Mouse (Mus musculus) limb, embryonic 14.5 days (tissue): Measurements from ENCODE around the gene Sohlh2. TPM values are rescaled to one million over a fixed set of nuclear protein-coding genes. Genes with fewer than 3 reads are reported as not detected.
"Not testable (repeated sequence)": the region's sequence is repeated elsewhere in the genome, so short reads cannot be mapped to it uniquely, and the experiment has no call there.

ENCODE experiments used
- ATAC-seq: fragments of 200-750 bp; cut with Nextera tagmentation; 2 replicates; pipeline ENCODE4 v1.8.0; 2017; ENCODE audit warnings: low read depth, moderate number of reproducible peaks, moderate TSS enrichment; ENCODE audit not compliant: low FRiP score
- DNase-seq: peaks from one replicate; pipeline ENCODE4 v3.0.0-alpha.2; 2015; ENCODE audit warnings: low spot score
- H3K27ac ChIP-seq: fragments of 300-500 bp; sonication (generic); replicated peaks from 2 replicates; pipeline ENCODE4 v1.5.1; 2014; ENCODE audit warnings: low read depth, mild to moderate bottlenecking, low read length, moderate library complexity, mixed read lengths
- H3K27me3 ChIP-seq: fragments of 300-500 bp; sonication (generic); 2 replicates; pipeline ENCODE4 v1.6.1; 2014; ENCODE audit warnings: low read length, mixed read lengths; ENCODE audit not compliant: control insufficient read depth, insufficient read depth
- H3K36me3 ChIP-seq: fragments of 300-500 bp; sonication (generic); 2 replicates; pipeline ENCODE4 v1.6.1; 2014; ENCODE audit warnings: mild to moderate bottlenecking, low read length, moderate library complexity, mixed read lengths; ENCODE audit not compliant: control insufficient read depth, insufficient read depth
- H3K4me1 ChIP-seq: fragments of 300-500 bp; sonication (generic); 2 replicates; pipeline ENCODE4 v1.6.1; 2014; ENCODE audit warnings: antibody characterized with exemption, low read length, mixed read lengths; ENCODE audit not compliant: control insufficient read depth, insufficient read depth
- H3K4me2 ChIP-seq: fragments of 300-500 bp; sonication (generic); replicated peaks from 2 replicates; pipeline ENCODE4 v1.6.1; 2014; ENCODE audit warnings: low read depth, mild to moderate bottlenecking, low read length, moderate library complexity; ENCODE audit not compliant: severe bottlenecking
- H3K4me3 ChIP-seq: fragments of 300-500 bp; sonication (generic); replicated peaks from 2 replicates; pipeline ENCODE4 v1.5.1; 2014; ENCODE audit warnings: low read length
- H3K9ac ChIP-seq: fragments of 300-500 bp; sonication (generic); 2 replicates; pipeline ENCODE4 v1.6.1; 2014; ENCODE audit warnings: mild to moderate bottlenecking, low read depth, low read length, moderate library complexity; ENCODE audit not compliant: severe bottlenecking
- H3K9me3 ChIP-seq: fragments of 300-500 bp; sonication (generic); 2 replicates; pipeline ENCODE4 v1.6.1; 2016; ENCODE audit warnings: low read length; ENCODE audit not compliant: control insufficient read depth
- POLR2A ChIP-seq: fragments of 200-500 bp; IDR thresholded peaks from 2 replicates; pipeline ENCODE4 v1.8.0; 2012; ENCODE audit warnings: inconsistent platforms, mild to moderate bottlenecking, moderate library complexity, borderline replicate concordance; ENCODE audit not compliant: insufficient read depth, insufficient read length; ENCODE audit errors: extremely low read depth
- WGBS: fragments of 180-500 bp; shearing (Covaris S2); extraction: QIAGEN DNeasy Blood & Tissue Kit; methylation state at CpG from one replicate; pipeline ENCODE4 v1.1.7; 2014; 5-methylcytosine and 5-hydroxymethylcytosine counted together
- polyA plus RNA-seq, 2 experiments: library from polyadenylated mRNA; depleted of rRNA in 1 of 2; stranded (reverse) in 1 of 2; unstranded in 1 of 2; fragments of >200 nt; fragmentation: Nextera tagmentation in 1 of 2; extraction: Ambion mirVana in 1 of 2; gene quantifications; 2 replicates each; pipeline versions ENCODE4 v1.2.1 to v1.2.3; 2012 to 2014

Gene Sohlh2
- polyA plus RNA-seq, 2 experiments: 0.09 TPM; not detected in 1

GRCm38 (mm10) chr3:55193351-55193750 lies 11.5 kb downstream of the Sohlh2 start:
- H3K9ac ChIP-seq: no peak overlapping the region
- ATAC-seq (no peak), DNase-seq (no peak)
- H3K4me3 ChIP-seq: no peak overlapping the region
- 48% methylated on average over 2 of the region's 2 CpGs for WGBS
- H3K36me3 ChIP-seq: no peaks in the 10 kb centered on the region
- no peaks in the 10 kb centered on the region for H3K27me3 ChIP-seq
- no peaks in the 10 kb centered on the region for H3K4me1 ChIP-seq
- H3K9me3 ChIP-seq: no peaks in the 10 kb centered on the region
- TF ChIP-seq POLR2A: no peak
- no peak overlapping the region for H3K4me2 ChIP-seq
- no peak overlapping the region for H3K27ac ChIP-seq

- Histone ChIP-seq H3K27me3 (no peaks in the 10 kb centered on the region), H3K4me3 (no peak overlapping the region), H3K36me3 (no peaks in the 10 kb centered on the region), H3K4me2 (no peak overlapping the region), H3K4me1 (no peaks in the 10 kb centered on the region), H3K9ac (no peak overlapping the region), H3K27ac (no peak overlapping the region), H3K9me3 (no peaks in the 10 kb centered on the region)
- no peak for ATAC-seq
- no peak for DNase-seq
- no peak for TF ChIP-seq POLR2A
- 83% methylated on average over 8 of the region's 8 CpGs for WGBS
These were observed 13.0 kb downstream of the Sohlh2 start for GRCm38 (mm10) chr3:55194792-55195191.

GRCm38 (mm10) chr3:55195581-55196327 lies 13.9 kb downstream of the Sohlh2 start:
- no peak overlapping the region for H3K4me2 ChIP-seq
- DNase-seq (no peak), ATAC-seq (no peak)
- no peak overlapping the region for H3K4me3 ChIP-seq
- H3K4me1 ChIP-seq: no peaks in the 10 kb centered on the region
- H3K27ac ChIP-seq: no peak overlapping the region
- 78% methylated on average over 5 of the region's 5 CpGs for WGBS
- H3K9ac ChIP-seq: no peak overlapping the region
- no peak for TF ChIP-seq POLR2A
- no peaks in the 10 kb centered on the region for H3K27me3 ChIP-seq
- no peaks in the 10 kb centered on the region for H3K36me3 ChIP-seq
- H3K9me3 ChIP-seq: no peaks in the 10 kb centered on the region

GRCm38 (mm10) chr3:55196328-55196710 lies 14.5 kb downstream of the Sohlh2 start:
- Histone ChIP-seq H3K4me1 (no peaks in the 10 kb centered on the region), H3K9ac (no peak overlapping the region), H3K27me3 (no peaks in the 10 kb centered on the region), H3K9me3 (no peaks in the 10 kb centered on the region), H3K27ac (no peak overlapping the region), H3K4me3 (no peak overlapping the region), H3K4me2 (no peak overlapping the region), H3K36me3 (no peaks in the 10 kb centered on the region)
- DNase-seq (no peak), ATAC-seq (no peak)
- no peak for TF ChIP-seq POLR2A
- 96% methylated on average over 2 of the region's 2 CpGs for WGBS

GRCm38 (mm10) chr3:55203621-55204020 lies 21.8 kb downstream of the Sohlh2 start:
- not testable (repeated sequence) for H3K27ac ChIP-seq, H3K36me3 ChIP-seq, DNase-seq, H3K4me1 ChIP-seq, H3K27me3 ChIP-seq, ATAC-seq, H3K4me3 ChIP-seq, H3K9ac ChIP-seq, H3K4me2 ChIP-seq, H3K9me3 ChIP-seq
- 94% methylated on average over 11 of the region's 11 CpGs for WGBS
